Mouse (Mus musculus): ENCODE results near the gene Lix1l.

Lix1l gene

GRCm38 (mm10) chr3:96600639-96601250 lies at the start of gene Lix1l:
Lix1l (plus strand) TSS chr3:96601149.
- peak; percentile 98 for DNase-seq

DNA sequence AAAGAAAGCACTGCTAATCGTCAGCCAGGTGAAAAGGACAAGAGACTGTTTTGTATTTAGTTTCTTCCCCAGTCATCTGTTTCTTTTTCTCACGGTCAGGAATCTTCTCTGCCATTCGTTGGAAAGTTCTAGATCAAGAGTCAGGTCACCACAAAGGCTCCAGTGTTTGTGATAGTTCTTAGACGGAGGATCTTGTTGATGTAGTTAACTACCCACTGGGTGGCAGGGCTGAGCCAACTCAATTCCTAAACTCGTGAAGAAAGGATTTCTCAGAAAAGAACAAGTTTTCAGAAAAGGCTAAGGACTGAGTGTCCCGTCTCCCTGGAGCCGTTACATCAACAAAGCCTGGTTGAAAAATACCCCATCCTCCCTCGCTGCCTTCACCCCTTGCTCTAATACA lies 49.7 kb upstream of the Lix1l start:
- DNase-seq, result peak; percentile 54

DNA sequence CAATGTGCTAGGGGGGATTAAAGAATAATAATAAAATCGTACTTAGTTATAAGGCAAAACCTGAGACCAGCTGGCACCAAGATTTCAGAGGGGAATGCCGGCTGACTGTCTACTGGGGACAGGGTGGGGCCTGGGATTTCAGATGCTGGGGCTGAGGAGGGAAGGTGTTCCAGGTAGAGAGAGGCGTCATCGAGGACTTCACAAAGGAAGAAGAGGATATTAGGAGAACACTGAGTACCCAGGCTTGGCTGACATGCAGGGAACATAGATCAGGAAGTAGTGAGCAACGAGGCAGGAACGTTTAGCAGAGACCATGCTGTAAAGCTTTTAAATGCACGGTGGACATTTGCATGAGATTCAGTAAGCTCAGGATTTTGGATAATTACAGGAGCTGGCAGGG lies 49.1 kb upstream of the Lix1l start:
- no peak for DNase-seq

DNA sequence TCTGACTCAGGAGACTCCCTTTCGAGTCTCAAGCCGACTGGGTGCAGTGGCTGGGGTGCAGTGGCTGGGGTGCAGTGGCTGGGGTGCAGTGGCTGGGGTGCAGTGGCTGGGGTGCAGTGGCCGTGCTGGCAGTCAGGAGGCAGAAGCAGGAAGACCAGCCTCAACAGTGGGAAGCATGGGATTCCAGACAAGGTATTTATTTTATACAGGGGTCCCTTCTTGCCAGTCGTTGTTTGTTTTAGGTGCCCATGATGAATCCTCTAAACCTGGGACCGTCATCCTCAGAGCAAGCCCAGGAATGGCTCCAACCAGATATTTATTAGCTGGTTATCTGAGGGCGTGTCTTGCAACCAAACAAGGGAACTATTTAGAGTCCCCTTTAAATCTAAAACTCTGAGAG lies 47.3 kb upstream of the Lix1l start:
- no peak for DNase-seq

GRCm38 (mm10) chr3:96554251-96554650 lies 46.7 kb upstream of the Lix1l start:
- DNase-seq, result no peak

DNA sequence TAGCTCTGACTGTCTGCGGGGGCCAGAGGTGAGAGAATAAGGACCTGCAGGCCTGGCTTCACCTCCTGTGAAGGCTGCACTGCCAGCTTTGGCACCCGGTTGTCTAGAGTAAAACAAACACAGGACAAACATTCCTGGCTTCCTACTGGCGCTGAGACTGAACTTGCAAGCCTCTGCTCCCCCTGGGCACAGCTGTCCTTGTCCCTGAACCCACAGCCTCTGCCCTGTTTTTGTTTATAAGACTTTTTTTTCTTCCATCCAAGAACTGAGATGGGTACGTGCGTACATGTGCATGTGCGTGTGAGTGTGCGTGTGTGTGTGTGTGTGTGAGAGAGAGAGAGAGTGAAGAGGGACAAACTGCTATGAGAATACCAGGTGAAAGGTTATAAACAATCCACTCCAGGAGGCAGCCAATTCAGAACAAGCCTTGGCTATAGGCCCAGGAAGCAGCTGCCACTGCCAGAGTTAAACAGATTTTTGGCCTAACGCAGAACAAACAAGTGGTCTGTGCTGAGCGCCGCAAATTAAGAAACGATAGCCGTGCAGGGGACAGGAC lies 45.8 kb upstream of the Lix1l start:
- DNase-seq, result peak; percentile 84

DNA sequence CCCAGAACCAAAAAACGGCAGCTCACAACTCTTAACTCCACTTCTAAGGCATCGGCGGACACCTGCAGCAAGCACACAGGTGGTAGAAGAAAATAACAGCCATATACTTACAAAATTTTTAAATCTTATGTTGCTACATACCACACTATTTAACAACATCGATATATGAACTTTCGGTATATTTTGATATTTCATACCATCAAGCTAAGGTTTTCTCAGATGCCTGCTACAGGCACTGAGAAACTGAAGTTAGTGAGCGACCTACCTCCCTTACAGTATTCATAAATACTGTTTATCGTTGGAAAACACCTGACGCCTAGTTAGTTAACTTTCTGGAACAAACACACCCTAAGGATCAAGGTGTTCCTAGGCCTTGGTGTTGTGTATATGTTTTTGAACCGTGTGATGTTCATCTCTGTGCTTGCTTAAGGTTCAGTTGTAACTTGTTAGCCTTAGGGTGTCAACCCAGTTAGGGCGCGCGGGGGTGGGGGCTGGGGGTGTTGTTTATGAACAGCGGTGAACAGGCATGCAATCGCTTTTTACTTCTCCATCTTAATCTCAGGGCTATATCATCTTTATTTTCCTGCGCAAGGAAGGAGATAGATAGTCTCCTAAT lies 44.8 kb upstream of the Lix1l start:
- DNase-seq, result no peak

DNA sequence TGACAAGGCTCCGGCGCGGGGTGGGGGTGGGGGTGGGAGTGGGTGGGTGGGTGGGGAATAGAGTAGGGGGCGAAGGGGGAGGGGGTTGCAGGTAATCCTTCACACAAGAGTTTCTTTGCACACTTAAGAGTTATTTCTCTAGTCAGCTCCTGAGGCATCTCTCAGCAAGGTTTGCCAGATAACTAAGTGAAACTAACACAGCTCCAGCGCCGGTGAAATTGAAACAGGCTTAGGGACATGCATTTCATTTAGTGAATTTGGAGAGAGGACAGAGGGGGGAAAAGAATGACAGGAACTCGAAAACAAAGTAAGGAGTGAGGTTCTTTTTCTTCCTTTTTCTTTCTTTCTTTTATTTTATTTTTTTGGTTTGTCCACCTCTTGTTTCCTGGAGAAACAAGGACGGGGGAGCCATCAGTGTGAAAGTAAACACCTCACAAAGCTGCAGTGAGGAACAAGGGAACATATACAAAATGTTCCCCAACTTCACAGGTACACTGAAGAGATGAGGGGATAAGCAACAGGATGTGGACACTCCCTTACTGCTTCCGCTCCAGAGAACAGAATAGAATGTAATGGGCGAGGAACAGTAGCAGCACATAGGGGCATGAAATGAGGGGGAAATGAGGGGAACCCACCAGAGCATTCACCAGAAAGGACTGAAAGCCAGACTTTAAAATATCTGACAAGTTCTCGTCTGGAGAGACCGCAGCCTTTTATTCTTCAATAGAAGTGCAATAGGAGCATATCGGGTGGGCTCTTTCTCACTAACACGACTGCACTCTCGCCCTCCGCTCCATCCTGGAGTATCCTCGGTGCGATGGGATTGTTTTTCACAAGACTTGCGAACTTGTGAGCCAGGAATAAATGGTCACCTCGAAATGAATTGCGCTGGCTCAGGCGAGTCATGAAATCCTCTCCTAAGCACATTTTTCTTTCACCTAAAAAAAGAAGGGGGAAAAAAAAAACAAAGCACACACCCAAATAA lies 44.0 kb upstream of the Lix1l start:
- DNase-seq, result peak; percentile 45

DNA sequence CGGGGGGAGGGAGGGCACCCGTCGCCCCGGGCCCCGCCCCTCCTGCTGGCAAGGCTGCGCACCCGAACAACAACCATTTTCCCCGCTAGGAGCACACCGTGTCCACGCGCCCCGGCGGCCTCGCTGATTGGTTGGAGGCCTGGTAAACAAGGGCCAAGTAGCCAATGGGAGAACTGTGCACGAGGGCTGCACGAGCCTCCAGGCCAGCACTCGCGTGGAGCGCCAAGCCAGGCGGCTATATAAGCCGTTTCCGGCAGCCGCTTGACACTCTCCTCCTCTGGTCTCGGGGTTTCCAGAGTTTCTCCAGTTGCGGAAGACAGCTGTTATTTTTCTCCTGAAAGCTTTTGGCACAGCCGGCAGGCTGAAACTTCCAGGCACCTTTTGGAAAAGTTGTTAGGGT lies 43.3 kb upstream of the Lix1l start, which contains the start of gene Txnip:
TSS of gene Txnip (plus strand) at position 264 of the 400 bp plus-strand sequence.
- DNase-seq, result peak; percentile 99

DNA sequence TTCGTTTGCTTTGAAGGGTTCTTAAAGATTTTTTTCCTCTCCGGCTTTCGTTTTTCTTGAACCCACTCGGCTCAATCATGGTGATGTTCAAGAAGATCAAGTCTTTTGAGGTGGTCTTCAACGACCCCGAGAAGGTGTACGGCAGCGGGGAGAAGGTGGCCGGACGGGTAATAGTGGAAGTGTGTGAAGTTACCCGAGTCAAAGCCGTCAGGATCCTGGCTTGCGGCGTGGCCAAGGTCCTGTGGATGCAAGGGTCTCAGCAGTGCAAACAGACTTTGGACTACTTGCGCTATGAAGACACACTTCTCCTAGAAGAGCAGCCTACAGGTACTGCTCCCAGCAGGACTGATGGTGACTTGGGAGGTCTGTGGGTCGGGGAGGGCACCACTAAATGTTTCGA lies 42.8 kb upstream of the Lix1l start:
- no peak for DNase-seq

DNA sequence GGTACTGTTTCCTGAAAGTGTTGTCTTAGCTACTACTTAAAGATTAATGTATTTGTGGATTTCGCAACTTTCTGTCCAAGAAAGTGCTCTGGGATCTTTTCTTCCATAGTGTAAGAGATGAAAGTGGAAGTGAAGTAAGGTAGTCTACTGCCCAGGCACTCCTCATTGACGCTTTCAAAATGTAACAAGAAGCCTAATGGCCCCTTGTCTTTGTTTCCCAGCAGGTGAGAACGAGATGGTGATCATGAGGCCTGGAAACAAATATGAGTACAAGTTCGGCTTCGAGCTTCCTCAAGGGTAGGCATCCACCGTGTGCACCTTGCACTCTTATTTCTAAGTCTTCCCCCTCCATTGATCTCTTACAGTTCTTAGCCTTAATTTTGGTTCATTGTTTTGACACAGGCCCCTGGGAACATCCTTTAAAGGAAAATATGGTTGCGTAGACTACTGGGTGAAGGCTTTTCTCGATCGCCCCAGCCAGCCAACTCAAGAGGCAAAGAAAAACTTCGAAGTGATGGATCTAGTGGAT lies 42.2 kb upstream of the Lix1l start:
- DNase-seq, result no peak

DNA sequence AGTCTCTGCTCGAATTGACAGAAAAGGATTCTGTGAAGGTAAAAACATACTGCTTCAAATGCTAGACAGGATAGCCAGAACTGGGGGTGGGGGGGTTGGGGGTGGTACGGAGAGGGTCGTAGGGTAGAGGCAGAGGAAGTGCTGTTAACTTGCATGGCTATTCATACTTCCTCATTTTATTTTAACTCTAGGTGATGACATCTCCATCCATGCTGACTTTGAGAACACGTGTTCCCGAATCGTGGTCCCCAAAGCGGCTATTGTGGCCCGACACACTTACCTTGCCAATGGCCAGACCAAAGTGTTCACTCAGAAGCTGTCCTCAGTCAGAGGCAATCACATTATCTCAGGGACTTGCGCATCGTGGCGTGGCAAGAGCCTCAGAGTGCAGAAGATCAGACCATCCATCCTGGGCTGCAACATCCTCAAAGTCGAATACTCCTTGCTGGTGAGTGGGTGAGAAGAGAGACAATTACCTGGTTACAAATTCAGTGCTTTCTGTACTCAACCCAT lies 41.5 kb upstream of the Lix1l start:
- no peak for DNase-seq

DNA sequence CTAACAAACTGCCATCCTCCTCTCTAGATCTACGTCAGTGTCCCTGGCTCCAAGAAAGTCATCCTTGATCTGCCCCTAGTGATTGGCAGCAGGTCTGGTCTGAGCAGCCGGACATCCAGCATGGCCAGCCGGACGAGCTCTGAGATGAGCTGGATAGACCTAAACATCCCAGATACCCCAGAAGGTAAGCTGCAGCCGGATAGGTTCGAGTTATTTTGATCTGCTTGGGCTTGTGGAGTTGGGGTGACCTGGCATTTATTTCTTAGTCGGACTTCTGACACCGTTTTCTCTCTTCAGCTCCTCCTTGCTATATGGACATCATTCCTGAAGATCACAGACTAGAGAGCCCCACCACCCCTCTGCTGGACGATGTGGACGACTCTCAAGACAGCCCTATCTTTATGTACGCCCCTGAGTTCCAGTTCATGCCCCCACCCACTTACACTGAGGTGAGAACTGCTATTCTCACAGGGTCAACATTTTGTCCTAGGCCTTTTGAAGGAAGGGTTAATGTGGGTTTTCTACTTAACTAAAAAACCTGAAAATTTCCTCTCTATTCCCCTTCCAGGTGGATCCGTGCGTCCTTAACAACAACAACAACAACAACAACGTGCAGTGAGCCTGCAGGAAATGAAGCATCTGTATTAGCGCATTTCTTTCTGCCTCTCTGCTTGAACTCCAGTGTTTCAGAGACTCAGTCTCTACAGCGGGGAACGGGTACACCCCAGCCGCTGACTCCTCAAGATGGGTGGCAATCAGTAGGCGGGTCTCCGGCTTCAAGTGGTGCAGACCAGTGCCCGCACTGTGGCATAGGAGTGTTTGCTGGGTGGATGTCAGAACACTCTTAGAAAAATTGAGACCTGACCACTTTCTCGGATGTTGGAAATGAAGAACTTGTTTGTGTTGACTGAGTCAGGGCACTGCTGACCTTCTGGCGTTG lies 40.8 kb upstream of the Lix1l start:
- no peak for DNase-seq

DNA sequence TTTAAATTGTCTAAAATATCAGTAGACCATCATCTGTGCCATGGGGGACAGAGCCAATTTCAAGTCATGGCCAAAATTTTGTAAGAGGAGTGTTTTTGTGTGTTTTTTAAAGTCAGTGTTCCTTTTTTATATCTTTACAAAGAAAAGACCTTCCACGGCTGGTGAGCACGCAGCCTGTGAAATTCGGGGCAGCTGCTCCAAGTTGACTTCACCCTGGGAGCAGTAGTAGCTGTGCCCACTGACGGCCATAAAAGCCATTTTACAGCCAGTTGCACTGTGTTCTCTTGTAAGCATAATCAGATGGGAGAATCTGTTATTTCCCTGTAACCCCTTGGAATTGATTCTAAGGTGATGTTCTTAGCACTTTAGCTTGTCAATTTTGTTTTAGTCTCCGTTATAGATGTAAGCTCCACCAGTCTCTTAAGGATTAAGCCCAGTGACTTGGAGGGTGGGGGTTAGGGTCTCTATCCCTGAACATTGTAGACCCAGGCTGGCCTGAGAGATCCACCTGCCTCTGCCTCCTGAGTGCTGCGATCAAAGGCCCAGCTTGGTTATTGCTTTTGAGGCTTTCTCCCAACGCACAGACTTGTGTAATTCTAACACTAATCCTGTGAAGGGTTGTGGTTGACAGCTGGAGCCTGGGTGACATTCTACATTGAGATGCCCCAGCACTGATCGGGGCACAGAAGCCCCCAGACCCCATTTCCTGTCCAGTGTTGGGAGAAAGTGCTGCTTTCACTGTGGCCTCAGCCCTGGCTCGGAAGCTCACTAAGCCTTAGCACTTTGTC lies 39.9 kb upstream of the Lix1l start:
- no peak for DNase-seq

DNA sequence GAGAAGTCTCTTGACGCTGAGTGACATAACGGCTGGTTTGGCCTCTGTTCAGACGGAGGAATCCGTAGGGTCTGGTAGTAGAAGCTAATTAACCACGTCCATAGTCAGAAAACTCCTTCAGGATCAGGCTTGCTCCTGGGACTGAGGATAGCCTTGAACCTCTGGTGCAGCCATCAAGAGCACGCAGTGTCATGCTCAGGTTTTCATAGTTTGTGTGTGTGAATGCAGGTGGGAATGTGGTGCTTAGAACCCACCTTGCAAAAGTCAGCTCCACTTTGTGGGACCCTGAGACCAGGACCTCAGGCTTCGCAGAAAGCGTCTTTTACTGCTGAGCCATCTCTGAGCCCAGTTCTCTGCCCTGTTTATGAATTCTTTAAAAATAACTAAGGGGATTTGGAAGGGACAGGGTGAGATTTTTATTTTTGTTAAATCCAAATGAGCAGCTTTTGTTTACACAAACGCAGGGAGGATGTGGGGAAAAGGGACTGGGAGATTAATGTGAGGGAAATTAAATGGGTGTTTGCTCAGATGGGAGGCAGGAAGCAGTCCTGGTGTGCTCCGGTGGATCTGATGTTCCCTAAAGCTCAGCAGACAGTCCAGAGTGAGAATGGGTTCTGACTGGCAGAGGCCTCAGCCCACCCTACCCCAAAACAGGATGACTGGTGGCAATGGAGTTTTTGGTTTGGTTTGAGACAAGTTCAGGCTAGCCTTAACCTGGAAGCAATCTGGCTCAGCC lies 38.8 kb upstream of the Lix1l start:
- DNase-seq, result no peak

- DNase-seq, result no peak
These were observed 37.7 kb upstream of the Lix1l start for GRCm38 (mm10) chr3:96563267-96563666.

GRCm38 (mm10) chr3:96563911-96564632 lies 36.9 kb upstream of the Lix1l start:
- no peak for DNase-seq

GRCm38 (mm10) chr3:96564633-96565032 lies 36.3 kb upstream of the Lix1l start:
- no peak for DNase-seq

DNA sequence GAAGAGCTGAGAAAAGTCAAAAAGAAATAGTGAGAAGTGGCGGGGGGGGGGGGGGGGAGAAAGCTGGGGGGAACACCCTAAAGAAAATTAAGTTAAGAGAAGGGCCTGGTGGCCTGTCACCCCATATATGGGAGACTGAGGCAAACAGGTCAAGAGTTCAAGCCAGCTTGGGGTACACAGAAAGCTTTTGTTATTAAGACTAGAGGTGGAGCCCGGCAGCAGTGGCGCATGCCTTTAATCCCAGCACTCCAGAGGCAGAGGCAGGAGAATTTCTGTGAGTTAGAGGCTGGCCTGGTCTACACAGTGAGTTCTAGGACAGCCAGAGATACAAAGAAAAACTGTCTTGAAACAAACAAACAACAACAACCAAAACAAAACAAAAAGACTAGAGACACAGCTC lies 35.8 kb upstream of the Lix1l start:
- DNase-seq, result no peak

Measured in retina, postnatal 1 day (tissue).